Mouse (Mus musculus): ENCODE measurements around the gene Tenm4. TPM values are rescaled to one million over a fixed set of nuclear protein-coding genes. Genes with fewer than 3 reads are reported as not detected.

The Tenm4 gene
- polyA plus RNA-seq, 1 experiment from 2014 or later, result 37.5 TPM

- DNase-seq (ENCODE audit: low spot score) (no peak), ATAC-seq (ENCODE audit: low FRiP score) (no peak)
- Histone ChIP-seq H3K4me1 (replicated peaks; ENCODE audit: control insufficient read depth, insufficient read depth, low read length) (no peaks in the 10 kb centered on the region), H3K27ac (no peak overlapping the region), H3K4me2 (replicated peaks) (no peak overlapping the region), H3K36me3 (replicated peaks; ENCODE audit: control insufficient read depth, insufficient read depth) (no peaks in the 10 kb centered on the region), H3K4me3 (replicated peaks; ENCODE audit: low read length) (no peak overlapping the region), H3K9ac (no peak overlapping the region), H3K9me3 (ENCODE audit: control insufficient read depth, low read length) (no peaks in the 10 kb centered on the region), H3K27me3 (ENCODE audit: control insufficient read depth, insufficient read depth, low read length) (no peaks in the 10 kb centered on the region)
- 94% methylated on average over 4 of the region's 4 CpGs for WGBS
Observed at GRCm38 (mm10) chr7:96181751-96182150, 10.7 kb downstream of the Tenm4 start.

- Histone ChIP-seq H3K27ac (no peak overlapping the region), H3K36me3 (replicated peaks; ENCODE audit: control insufficient read depth, insufficient read depth) (no peaks in the 10 kb centered on the region), H3K4me2 (replicated peaks) (no peak overlapping the region), H3K9me3 (ENCODE audit: control insufficient read depth, low read length) (no peaks in the 10 kb centered on the region), H3K4me3 (replicated peaks; ENCODE audit: low read length) (no peak overlapping the region), H3K4me1 (replicated peaks; ENCODE audit: control insufficient read depth, insufficient read depth, low read length) (no peaks in the 10 kb centered on the region), H3K27me3 (ENCODE audit: control insufficient read depth, insufficient read depth, low read length) (no peaks in the 10 kb centered on the region), H3K9ac (no peak overlapping the region)
- 92% methylated on average over 1 of the region's 1 CpGs for WGBS
- DNase-seq (ENCODE audit: low spot score) (no peak), ATAC-seq (ENCODE audit: low FRiP score) (no peak)
Observed at GRCm38 (mm10) chr7:96183195-96183594, 12.1 kb downstream of the Tenm4 start.

- H3K27me3 ChIP-seq (ENCODE audit: control insufficient read depth, insufficient read depth, low read length), result no peaks in the 10 kb centered on the region
- no peak overlapping the region for H3K4me2 ChIP-seq (replicated peaks)
- H3K9me3 ChIP-seq (ENCODE audit: control insufficient read depth, low read length), result no peaks in the 10 kb centered on the region
- H3K9ac ChIP-seq, result no peak overlapping the region
- WGBS, result 52% methylated on average over 9 of the region's 9 CpGs
- H3K4me3 ChIP-seq (replicated peaks; ENCODE audit: low read length), result no peak overlapping the region
- no peak for DNase-seq (ENCODE audit: low spot score)
- H3K27ac ChIP-seq, result no peak overlapping the region
- ATAC-seq (ENCODE audit: low FRiP score), result no peak
- no peaks in the 10 kb centered on the region for H3K36me3 ChIP-seq (replicated peaks; ENCODE audit: control insufficient read depth, insufficient read depth)
- no peaks in the 10 kb centered on the region for H3K4me1 ChIP-seq (replicated peaks; ENCODE audit: control insufficient read depth, insufficient read depth, low read length)
Observed at GRCm38 (mm10) chr7:96185411-96185810, 14.4 kb downstream of the Tenm4 start.

GRCm38 (mm10) chr7:96203812-96204560, 32.9 kb downstream of the Tenm4 start:
- Histone ChIP-seq H3K27me3 (ENCODE audit: control insufficient read depth, insufficient read depth, low read length) (0 out of 2 replicates have a peak, but pooled peaks cover 5% of the 10 kb centered on the region), H3K4me3 (replicated peaks; ENCODE audit: low read length) (no peak overlapping the region), H3K9me3 (ENCODE audit: control insufficient read depth, low read length) (no peaks in the 10 kb centered on the region), H3K9ac (no peak overlapping the region), H3K36me3 (replicated peaks; ENCODE audit: control insufficient read depth, insufficient read depth) (no peaks in the 10 kb centered on the region), H3K27ac (no peak overlapping the region), H3K4me2 (replicated peaks) (no peak overlapping the region), H3K4me1 (replicated peaks; ENCODE audit: control insufficient read depth, insufficient read depth, low read length) (0 out of 2 replicates have a peak, but pooled peaks cover 5% of the 10 kb centered on the region)
- no peak for DNase-seq (ENCODE audit: low spot score)
- no peak for ATAC-seq (ENCODE audit: low FRiP score)
- 76% methylated on average over 10 of the region's 10 CpGs for WGBS

GRCm38 (mm10) chr7:96204809-96205350, 33.8 kb downstream of the Tenm4 start:
- Histone ChIP-seq H3K9ac (no peak overlapping the region), H3K27me3 (ENCODE audit: control insufficient read depth, insufficient read depth, low read length) (0 out of 2 replicates have a peak, but pooled peaks cover 5% of the 10 kb centered on the region), H3K27ac (no peak overlapping the region), H3K4me1 (replicated peaks; ENCODE audit: control insufficient read depth, insufficient read depth, low read length) (0 out of 2 replicates have a peak, but pooled peaks cover 5% of the 10 kb centered on the region), H3K4me3 (replicated peaks; ENCODE audit: low read length) (no peak overlapping the region), H3K9me3 (ENCODE audit: control insufficient read depth, low read length) (no peaks in the 10 kb centered on the region), H3K36me3 (replicated peaks; ENCODE audit: control insufficient read depth, insufficient read depth) (no peaks in the 10 kb centered on the region), H3K4me2 (replicated peaks) (no peak overlapping the region)
- ATAC-seq (ENCODE audit: low FRiP score), result no peak
- DNase-seq (ENCODE audit: low spot score), result no peak
- 19% methylated on average over 10 of the region's 10 CpGs for WGBS

- no peaks in the 10 kb centered on the region for H3K36me3 ChIP-seq (replicated peaks; ENCODE audit: control insufficient read depth, insufficient read depth)
- H3K9ac ChIP-seq, result no peak overlapping the region
- no peaks in the 10 kb centered on the region for H3K9me3 ChIP-seq (ENCODE audit: control insufficient read depth, low read length)
- no peak overlapping the region for H3K27ac ChIP-seq
- H3K4me2 ChIP-seq (replicated peaks), result no peak overlapping the region
- WGBS, result 82% methylated on average over 3 of the region's 3 CpGs
- no peak for ATAC-seq (ENCODE audit: low FRiP score)
- 0 out of 2 replicates have a peak, but pooled peaks cover 5% of the 10 kb centered on the region for H3K27me3 ChIP-seq (ENCODE audit: control insufficient read depth, insufficient read depth, low read length)
- no peak overlapping the region for H3K4me3 ChIP-seq (replicated peaks; ENCODE audit: low read length)
- DNase-seq (ENCODE audit: low spot score), result no peak
- peaks cover 11% of the 10 kb centered on the region for H3K4me1 ChIP-seq (replicated peaks; ENCODE audit: control insufficient read depth, insufficient read depth, low read length)
Observed at GRCm38 (mm10) chr7:96207071-96207470, 36.0 kb downstream of the Tenm4 start.

GRCm38 (mm10) chr7:96209783-96210524, 38.9 kb downstream of the Tenm4 start:
- Histone ChIP-seq H3K4me3 (replicated peaks; ENCODE audit: low read length) (peak overlapping the region; percentile 77), H3K36me3 (replicated peaks; ENCODE audit: control insufficient read depth, insufficient read depth) (no peaks in the 10 kb centered on the region), H3K9me3 (ENCODE audit: control insufficient read depth, low read length) (no peaks in the 10 kb centered on the region), H3K4me2 (replicated peaks) (peak overlapping the region; percentile 89), H3K4me1 (replicated peaks; ENCODE audit: control insufficient read depth, insufficient read depth, low read length) (peaks cover 21% of the 10 kb centered on the region), H3K9ac (peak overlapping the region; percentile 90), H3K27ac (peak overlapping the region; percentile 94), H3K27me3 (ENCODE audit: control insufficient read depth, insufficient read depth, low read length) (peaks cover 5% of the 10 kb centered on the region; the same call in 1 of the 2 replicates)
- ATAC-seq (ENCODE audit: low FRiP score), result peak; percentile 75
- 1% methylated on average over 62 of the region's 75 CpGs for WGBS
- peak; percentile 71 for DNase-seq (ENCODE audit: low spot score)

- peak overlapping the region; percentile 94 for H3K27ac ChIP-seq
- peak overlapping the region; percentile 77 for H3K4me3 ChIP-seq (replicated peaks; ENCODE audit: low read length)
- no peaks in the 10 kb centered on the region for H3K9me3 ChIP-seq (ENCODE audit: control insufficient read depth, low read length)
- under 1% methylated on average over 57 of the region's 62 CpGs for WGBS
- H3K4me1 ChIP-seq (replicated peaks; ENCODE audit: control insufficient read depth, insufficient read depth, low read length), result peaks cover 22% of the 10 kb centered on the region
- no peaks in the 10 kb centered on the region for H3K36me3 ChIP-seq (replicated peaks; ENCODE audit: control insufficient read depth, insufficient read depth)
- peak; percentile 65 for DNase-seq (ENCODE audit: low spot score)
- peak overlapping the region; percentile 90 for H3K9ac ChIP-seq
- H3K27me3 ChIP-seq (ENCODE audit: control insufficient read depth, insufficient read depth, low read length), result peaks cover 5% of the 10 kb centered on the region; the same call in 1 of the 2 replicates
- ATAC-seq (ENCODE audit: low FRiP score), result peak; percentile 61
- H3K4me2 ChIP-seq (replicated peaks), result peak overlapping the region; percentile 89
Observed at GRCm38 (mm10) chr7:96210525-96211369, 39.7 kb downstream of the Tenm4 start.
